8 mouse cellular contexts compared by ENCODE assay signal in genomic region chr12:102743036-102743588, GRCm38 (mm10). TPM values are rescaled to one million over a fixed set of nuclear protein-coding genes. Genes with fewer than 3 reads are reported as not detected.
DNase-seq lines count a peak whose midpoint lies in the region; ATAC-seq and TF ChIP-seq lines count a peak whose summit lies in the region.

No protein-coding gene starts in this region.

- peaks cover 8% of the 10 kb centered on the region; the same call in 1 of the 2 replicates for H3K36me3 ChIP-seq in heart, embryonic 10.5 days
- H3K36me3 ChIP-seq in limb, embryonic 14.5 days (ENCODE audit: control insufficient read depth, insufficient read depth, low read length), result peaks cover 14% of the 10 kb centered on the region; the same call in 1 of the 2 replicates
- H3K36me3 ChIP-seq in stomach, embryonic 16.5 days (ENCODE audit: control insufficient read depth, insufficient read depth, low read length), result no peaks in the 10 kb centered on the region

- DNase-seq in heart, embryonic 10.5 days (ENCODE audit: low spot score), result no peak
- no peak for DNase-seq in heart, postnatal 10 days
- no peak for DNase-seq in limb, embryonic 14.5 days (ENCODE audit: low spot score)
- no peak for DNase-seq in frontal cortex, postnatal 14 days (ENCODE audit: low spot score in 2 of 2)
- DNase-seq in ovary, postnatal 14 days (ENCODE audit: low spot score), result no peak

- no peaks in the 10 kb centered on the region for H3K27me3 ChIP-seq in heart, embryonic 10.5 days (ENCODE audit: insufficient read depth, poor library complexity, severe bottlenecking)
- H3K27me3 ChIP-seq in limb, embryonic 14.5 days (ENCODE audit: control insufficient read depth, insufficient read depth, low read length), result no peaks in the 10 kb centered on the region
- H3K27me3 ChIP-seq in stomach, embryonic 16.5 days (ENCODE audit: control insufficient read depth, insufficient read depth, low read length), result no peaks in the 10 kb centered on the region

- intact Hi-C loops in heart, postnatal 10 days (cut with DNase I), result loop anchor here (1.0 to 5.0 kb wide), 2 partner anchors 14 to 134 kb away; partner anchors contain the start of genes Btbd7, Gm28051, Gon7 and Ubr7

- peak overlapping the region; percentile 82 for H3K9ac ChIP-seq in limb, embryonic 14.5 days (ENCODE audit: low read depth, low read length, severe bottlenecking)
- H3K9ac ChIP-seq in stomach, embryonic 16.5 days (ENCODE audit: low read length), result peak overlapping the region; percentile 91

- peak; percentile 31 for ATAC-seq in CD4-positive, CD25-positive, alpha-beta regulatory T cell, adult 4 months
- ATAC-seq in erythroblast, adult 5-6 weeks (replicated peaks; ENCODE audit: low FRiP score, poor library complexity, severe bottlenecking), result peak; percentile 70
- ATAC-seq in limb, embryonic 14.5 days (ENCODE audit: low FRiP score, low read depth), result peak; percentile 66
- ATAC-seq in stomach, embryonic 16.5 days (ENCODE audit: insufficient read depth, low FRiP score), result peak; percentile 55; the same call in 1 of the 2 replicates

- H3K4me2 ChIP-seq in limb, embryonic 14.5 days (replicated peaks; ENCODE audit: low read depth, low read length, severe bottlenecking), result peak overlapping the region; percentile 88
- peak overlapping the region; percentile 93 for H3K4me2 ChIP-seq in stomach, embryonic 16.5 days (ENCODE audit: low read depth, low read length)

- H3K4me1 ChIP-seq in heart, embryonic 10.5 days, result peaks cover 23% of the 10 kb centered on the region
- H3K4me1 ChIP-seq in limb, embryonic 14.5 days (ENCODE audit: control insufficient read depth, insufficient read depth, low read length), result peaks cover 15% of the 10 kb centered on the region; the same call in 1 of the 2 replicates
- peaks cover 14% of the 10 kb centered on the region for H3K4me1 ChIP-seq in stomach, embryonic 16.5 days (ENCODE audit: control insufficient read depth, insufficient read depth, low read length)

- H3K27ac ChIP-seq in heart, embryonic 10.5 days, result peak overlapping the region; percentile 96
- peak overlapping the region; percentile 85 for H3K27ac ChIP-seq in limb, embryonic 14.5 days (replicated peaks; ENCODE audit: low read depth, low read length)
- H3K27ac ChIP-seq in stomach, embryonic 16.5 days (ENCODE audit: low read length), result peak overlapping the region; percentile 95

- H3K9me3 ChIP-seq in heart, embryonic 10.5 days, result no peaks in the 10 kb centered on the region
- H3K9me3 ChIP-seq in limb, embryonic 14.5 days (ENCODE audit: control insufficient read depth, low read length), result no peaks in the 10 kb centered on the region
- H3K9me3 ChIP-seq in stomach, embryonic 16.5 days (replicated peaks; ENCODE audit: control insufficient read depth, low read length), result no peaks in the 10 kb centered on the region

- no peak for TF ChIP-seq POLR2A in limb, embryonic 14.5 days (IDR thresholded peaks at IDR 0.05; ENCODE audit: borderline replicate concordance, extremely low read depth, insufficient read depth, insufficient read length)

- under 1% methylated on average over 33 of the region's 33 CpGs for WGBS in heart, embryonic 10.5 days
- WGBS in limb, embryonic 14.5 days, result 3% methylated on average over 33 of the region's 33 CpGs
- WGBS in stomach, embryonic 16.5 days, result under 1% methylated on average over 33 of the region's 33 CpGs

- peak overlapping the region; percentile 93 for H3K4me3 ChIP-seq in heart, embryonic 10.5 days
- peak overlapping the region; percentile 78 for H3K4me3 ChIP-seq in limb, embryonic 14.5 days (replicated peaks; ENCODE audit: low read length)
- peak overlapping the region; percentile 84 for H3K4me3 ChIP-seq in stomach, embryonic 16.5 days (replicated peaks; ENCODE audit: low read length)

RNA-seq across cellular contexts. Expression of gene Moap1, which starts 0.3 kb away (rescaled TPM):
- 24.0 and 24.8 TPM in 2 replicates for polyA plus RNA-seq in heart, embryonic 10.5 days (2016; fragmentation: Nextera tagmentation; extraction: Ambion mirVana)
- 10 to 100 TPM in 1 of 2 experiments, 1 to 10 TPM in 1; 9.1 to 10.5 TPM for total RNA-seq in heart, postnatal 10 days (2021)
- polyA plus RNA-seq in CD4-positive, CD25-positive, alpha-beta regulatory T cell, adult 4 months (2017; shearing (Covaris generic)), result 1 to 10 TPM; 4.6 to 9.5 TPM
- 0.84 and 2.1 TPM in 2 replicates for total RNA-seq in erythroblast, adult 5-6 weeks (2015; ENCODE audit: low replicate concordance)
- total RNA-seq in erythroblast, adult 5-6 weeks (2017; ENCODE audit: low replicate concordance), result 2.0 and 2.2 TPM in 2 replicates
- 1.9 and 2.2 TPM in 2 replicates for polyA plus RNA-seq in limb, embryonic 14.5 days (2012; rRNA removed)
- 17.6 and 21.9 TPM in 2 replicates for polyA plus RNA-seq in limb, embryonic 14.5 days (2014; fragmentation: Nextera tagmentation; extraction: Ambion mirVana)
- 19.8 and 22.9 TPM in 2 replicates for polyA plus RNA-seq in stomach, embryonic 16.5 days (2015; fragmentation: Nextera tagmentation; extraction: Ambion mirVana)

RNA-seq across cellular contexts. Expression of gene Tmem251, which starts 0.5 kb away (rescaled TPM):
- polyA plus RNA-seq in heart, embryonic 10.5 days (2016; fragmentation: Nextera tagmentation; extraction: Ambion mirVana), result 8.6 and 9.5 TPM in 2 replicates
- total RNA-seq in heart, postnatal 10 days (2021), result 1 to 10 TPM; 4.8 to 5.5 TPM
- polyA plus RNA-seq in CD4-positive, CD25-positive, alpha-beta regulatory T cell, adult 4 months (2017; shearing (Covaris generic)), result 1 to 10 TPM; 9.7 TPM
- total RNA-seq in erythroblast, adult 5-6 weeks (2015; ENCODE audit: low replicate concordance), result 4.4 and 4.6 TPM in 2 replicates
- 5.5 and 10.3 TPM in 2 replicates for total RNA-seq in erythroblast, adult 5-6 weeks (2017; ENCODE audit: low replicate concordance)
- 3.4 and 3.6 TPM in 2 replicates for polyA plus RNA-seq in limb, embryonic 14.5 days (2012; rRNA removed)
- polyA plus RNA-seq in limb, embryonic 14.5 days (2014; fragmentation: Nextera tagmentation; extraction: Ambion mirVana), result 10.9 and 11.2 TPM in 2 replicates
- 8.4 and 9.6 TPM in 2 replicates for polyA plus RNA-seq in stomach, embryonic 16.5 days (2015; fragmentation: Nextera tagmentation; extraction: Ambion mirVana)

RNA-seq across cellular contexts. Expression of gene Gm28051, which starts 14.5 kb away (rescaled TPM):
- not detected in 2 replicates for polyA plus RNA-seq in heart, embryonic 10.5 days (2016; fragmentation: Nextera tagmentation; extraction: Ambion mirVana)
- total RNA-seq in heart, postnatal 10 days (2021), result not detected
- polyA plus RNA-seq in CD4-positive, CD25-positive, alpha-beta regulatory T cell, adult 4 months (2017; shearing (Covaris generic)), result not detected
- not detected in 2 replicates for total RNA-seq in erythroblast, adult 5-6 weeks (2015; ENCODE audit: low replicate concordance)
- not detected in 2 replicates for total RNA-seq in erythroblast, adult 5-6 weeks (2017; ENCODE audit: low replicate concordance)
- polyA plus RNA-seq in limb, embryonic 14.5 days (2012; rRNA removed), result not detected in 2 replicates
- not detected in 2 replicates for polyA plus RNA-seq in limb, embryonic 14.5 days (2014; fragmentation: Nextera tagmentation; extraction: Ambion mirVana)
- not detected in 2 replicates for polyA plus RNA-seq in stomach, embryonic 16.5 days (2015; fragmentation: Nextera tagmentation; extraction: Ambion mirVana)

RNA-seq across cellular contexts. Expression of gene Gon7, which starts 14.5 kb away (rescaled TPM):
- 32.5 and 36.3 TPM in 2 replicates for polyA plus RNA-seq in heart, embryonic 10.5 days (2016; fragmentation: Nextera tagmentation; extraction: Ambion mirVana)
- total RNA-seq in heart, postnatal 10 days (2021), result 10 to 100 TPM; 10.6 to 11.7 TPM
- 10 to 100 TPM; 27.3 to 32.2 TPM for polyA plus RNA-seq in CD4-positive, CD25-positive, alpha-beta regulatory T cell, adult 4 months (2017; shearing (Covaris generic))
- total RNA-seq in erythroblast, adult 5-6 weeks (2015; ENCODE audit: low replicate concordance), result 5.0 and 9.6 TPM in 2 replicates
- total RNA-seq in erythroblast, adult 5-6 weeks (2017; ENCODE audit: low replicate concordance), result 2.5 and 13.1 TPM in 2 replicates
- polyA plus RNA-seq in limb, embryonic 14.5 days (2012; rRNA removed), result 11.0 and 16.9 TPM in 2 replicates
- polyA plus RNA-seq in limb, embryonic 14.5 days (2014; fragmentation: Nextera tagmentation; extraction: Ambion mirVana), result 17.7 and 21.7 TPM in 2 replicates
- polyA plus RNA-seq in stomach, embryonic 16.5 days (2015; fragmentation: Nextera tagmentation; extraction: Ambion mirVana), result 22.3 and 25.1 TPM in 2 replicates

RNA-seq across cellular contexts. Expression of gene Ubr7, which starts 14.7 kb away (rescaled TPM):
- 40.0 and 40.6 TPM in 2 replicates for polyA plus RNA-seq in heart, embryonic 10.5 days (2016; fragmentation: Nextera tagmentation; extraction: Ambion mirVana)
- total RNA-seq in heart, postnatal 10 days (2021), result 10 to 100 TPM; 33.1 to 34.3 TPM
- polyA plus RNA-seq in CD4-positive, CD25-positive, alpha-beta regulatory T cell, adult 4 months (2017; shearing (Covaris generic)), result 10 to 100 TPM; 19.5 to 21.7 TPM
- 5.6 and 12.5 TPM in 2 replicates for total RNA-seq in erythroblast, adult 5-6 weeks (2015; ENCODE audit: low replicate concordance)
- total RNA-seq in erythroblast, adult 5-6 weeks (2017; ENCODE audit: low replicate concordance), result 15.2 and 18.3 TPM in 2 replicates
- polyA plus RNA-seq in limb, embryonic 14.5 days (2012; rRNA removed), result 36.5 and 39.9 TPM in 2 replicates
- polyA plus RNA-seq in limb, embryonic 14.5 days (2014; fragmentation: Nextera tagmentation; extraction: Ambion mirVana), result 48.0 and 48.2 TPM in 2 replicates
- polyA plus RNA-seq in stomach, embryonic 16.5 days (2015; fragmentation: Nextera tagmentation; extraction: Ambion mirVana), result 34.7 and 36.3 TPM in 2 replicates
